Mouse (Mus musculus) kidney, adult 2 months (tissue): ENCODE measurements around the gene Add1. TPM values are rescaled to one million over a fixed set of nuclear protein-coding genes. Genes with fewer than 3 reads are reported as not detected.

ENCODE experiments used
- DNase-seq: peaks from one replicate; pipeline ENCODE4 v3.0.0; 2021
- H3K27ac ChIP-seq: fragments of 200-500 bp; 2 replicates; pipeline ENCODE4 v1.5.1; 2012; ENCODE audit warnings: low read depth, low read length, control low read depth, inconsistent platforms; ENCODE audit not compliant: insufficient read depth
- H3K27me3 ChIP-seq: fragments of 200-500 bp; replicated peaks from 2 replicates; pipeline ENCODE4 v1.6.1; 2012; ENCODE audit warnings: mild to moderate bottlenecking, moderate library complexity, low read length, inconsistent platforms; ENCODE audit not compliant: control insufficient read depth, insufficient read depth
- H3K36me3 ChIP-seq: fragments of 200-500 bp; 2 replicates; pipeline ENCODE4 v1.6.1; 2012; ENCODE audit warnings: mild to moderate bottlenecking, moderate library complexity, low read length, inconsistent platforms; ENCODE audit not compliant: control insufficient read depth, insufficient read depth
- H3K4me1 ChIP-seq: fragments of 200-500 bp; 2 replicates; pipeline ENCODE4 v1.6.1; 2011; ENCODE audit warnings: low read length; ENCODE audit not compliant: control insufficient read depth, insufficient read depth
- H3K4me3 ChIP-seq: fragments of 200-500 bp; 2 replicates; pipeline ENCODE4 v1.5.1; 2011; ENCODE audit warnings: mild to moderate bottlenecking, low read depth, low read length, control low read depth; ENCODE audit not compliant: insufficient read depth
- CTCF ChIP-seq: fragments of 200-500 bp; conservative IDR thresholded peaks from 2 replicates; pipeline ENCODE4 v1.5.1; 2011; ENCODE audit warnings: low read depth, mild to moderate bottlenecking, control low read depth, low read length, moderate library complexity, mixed read lengths; ENCODE audit not compliant: insufficient read depth, insufficient read length
- POLR2A ChIP-seq: fragments of 200-500 bp; IDR thresholded peaks from one replicate; pipeline ENCODE4 v1.6.1; 2011; ENCODE audit warnings: low read depth, low read length, control low read depth
- WGBS: fragments of 180-500 bp; shearing (Covaris S2); methylation state at CpG from one replicate; pipeline ENCODE4 v1.1.7; 2018; 5-methylcytosine and 5-hydroxymethylcytosine counted together
- polyA plus RNA-seq: library from polyadenylated mRNA; depleted of rRNA; stranded (reverse); fragments of >200 nt; gene quantifications from 2 replicates; pipeline ENCODE4 v1.2.3, GENCODE M21; 2012

Gene Add1
- polyA plus RNA-seq, 1 experiment: 129 TPM

DNA sequence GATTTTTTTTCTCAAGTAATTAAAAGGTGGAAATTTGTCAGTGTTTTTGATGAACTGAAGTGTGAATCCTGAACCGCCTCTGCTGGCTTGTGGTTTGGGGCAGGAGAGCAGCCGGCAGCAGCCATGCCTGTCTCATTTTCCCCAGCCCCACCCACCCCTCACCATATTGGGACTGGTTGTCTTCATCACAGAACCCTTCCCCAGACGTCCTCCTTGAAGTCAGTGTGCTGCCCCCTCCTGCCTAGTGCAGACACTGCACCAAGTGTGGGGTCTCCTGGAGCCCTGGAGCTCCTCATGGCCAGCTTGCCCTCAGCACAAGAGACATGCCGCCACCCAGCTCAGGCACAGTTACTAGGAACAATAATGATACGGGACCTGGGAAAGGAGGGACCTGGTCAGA, 34.9 kb upstream of the Add1 start:
- DNase-seq: peak; percentile 24
- TF ChIP-seq POLR2A: no peak
- TF ChIP-seq CTCF: peak; percentile 50
- no peaks in the 10 kb centered on the region for H3K27me3 ChIP-seq
- no peak overlapping the region for H3K4me3 ChIP-seq
- no peaks in the 10 kb centered on the region for H3K36me3 ChIP-seq
- no peak overlapping the region for H3K27ac ChIP-seq
- WGBS: 37% methylated on average over 5 of the region's 5 CpGs
- peaks cover 8% of the 10 kb centered on the region; the same call in 1 of the 2 replicates for H3K4me1 ChIP-seq

DNA sequence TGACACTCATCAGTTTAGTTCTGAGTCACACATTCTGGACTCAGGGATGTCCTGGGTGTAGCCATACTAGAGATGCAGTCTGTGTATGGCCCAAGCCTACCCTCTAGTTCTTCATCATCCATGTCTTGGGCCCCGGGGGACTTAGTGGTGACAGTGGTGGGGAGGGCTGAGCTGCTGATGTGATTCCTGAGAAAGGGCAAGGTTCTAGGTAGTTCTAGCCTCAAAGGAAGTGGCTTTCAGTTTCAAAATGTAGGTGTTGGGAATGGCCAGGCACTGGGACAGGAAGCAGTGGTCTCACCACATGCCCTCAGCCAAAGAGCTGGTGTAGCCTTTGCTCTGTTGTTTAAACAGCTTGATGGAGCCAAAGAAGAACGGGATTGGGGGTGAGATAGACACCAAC, 34.3 kb upstream of the Add1 start:
- Histone ChIP-seq H3K27me3 (no peaks in the 10 kb centered on the region), H3K4me3 (no peak overlapping the region), H3K36me3 (no peaks in the 10 kb centered on the region), H3K27ac (no peak overlapping the region), H3K4me1 (peaks cover 8% of the 10 kb centered on the region; the same call in 1 of the 2 replicates)
- WGBS: 92% methylated on average over 2 of the region's 2 CpGs
- TF ChIP-seq CTCF: no peak
- no peak for TF ChIP-seq POLR2A
- DNase-seq: no peak

- H3K4me1 ChIP-seq: no peaks in the 10 kb centered on the region
- no peak overlapping the region for H3K4me3 ChIP-seq
- TF ChIP-seq POLR2A (no peak), CTCF (no peak)
- DNase-seq: no peak
- 86% methylated on average over 1 of the region's 1 CpGs for WGBS
- no peak overlapping the region for H3K27ac ChIP-seq
- no peaks in the 10 kb centered on the region for H3K36me3 ChIP-seq
- H3K27me3 ChIP-seq: no peaks in the 10 kb centered on the region
These were observed 31.3 kb upstream of the Add1 start for GRCm38 (mm10) chr5:34542166-34542565.

DNA sequence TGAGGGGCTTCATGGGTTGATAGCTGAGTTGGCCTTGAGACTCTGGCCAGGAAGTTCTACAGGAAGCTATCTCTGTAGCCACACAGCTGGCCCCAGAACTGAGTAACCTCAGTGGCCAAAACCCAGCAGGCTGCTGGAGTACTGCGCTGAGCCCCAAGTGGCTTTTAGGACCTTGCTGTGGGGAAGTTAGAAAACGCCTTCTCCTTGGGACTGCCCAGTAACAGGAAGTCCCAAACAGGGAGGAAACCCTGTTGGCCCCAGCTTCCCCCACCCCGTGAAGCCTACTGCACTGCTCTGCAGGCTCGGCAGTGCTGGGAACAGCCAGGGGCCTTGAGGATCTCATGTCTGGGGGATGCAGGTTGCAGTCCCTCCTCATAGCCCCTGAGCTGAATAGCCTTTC, 30.4 kb upstream of the Add1 start:
- Histone ChIP-seq H3K4me3 (no peak overlapping the region), H3K36me3 (no peaks in the 10 kb centered on the region), H3K27ac (no peak overlapping the region), H3K27me3 (no peaks in the 10 kb centered on the region), H3K4me1 (no peaks in the 10 kb centered on the region)
- 59% methylated on average over 4 of the region's 4 CpGs for WGBS
- TF ChIP-seq POLR2A (no peak), CTCF (no peak)
- DNase-seq: peak; percentile 10

- Histone ChIP-seq H3K36me3 (no peaks in the 10 kb centered on the region), H3K27me3 (no peaks in the 10 kb centered on the region), H3K4me3 (no peak overlapping the region), H3K4me1 (0 out of 2 replicates have a peak, but pooled peaks cover 3% of the 10 kb centered on the region), H3K27ac (no peak overlapping the region)
- TF ChIP-seq POLR2A (no peak), CTCF (peak; percentile 67)
- peak; percentile 60 for DNase-seq
These were observed 26.1 kb upstream of the Add1 start for GRCm38 (mm10) chr5:34547410-34547809.

- no peak for TF ChIP-seq POLR2A
- no peak for TF ChIP-seq CTCF
- Histone ChIP-seq H3K4me3 (peak overlapping the region; percentile 66), H3K27ac (no peak overlapping the region), H3K27me3 (no peaks in the 10 kb centered on the region), H3K36me3 (no peaks in the 10 kb centered on the region), H3K4me1 (0 out of 2 replicates have a peak, but pooled peaks cover 3% of the 10 kb centered on the region)
- DNase-seq: no peak
- WGBS: 20% methylated on average over 8 of the region's 8 CpGs
These were observed 24.4 kb upstream of the Add1 start for GRCm38 (mm10) chr5:34549135-34549482.

DNA sequence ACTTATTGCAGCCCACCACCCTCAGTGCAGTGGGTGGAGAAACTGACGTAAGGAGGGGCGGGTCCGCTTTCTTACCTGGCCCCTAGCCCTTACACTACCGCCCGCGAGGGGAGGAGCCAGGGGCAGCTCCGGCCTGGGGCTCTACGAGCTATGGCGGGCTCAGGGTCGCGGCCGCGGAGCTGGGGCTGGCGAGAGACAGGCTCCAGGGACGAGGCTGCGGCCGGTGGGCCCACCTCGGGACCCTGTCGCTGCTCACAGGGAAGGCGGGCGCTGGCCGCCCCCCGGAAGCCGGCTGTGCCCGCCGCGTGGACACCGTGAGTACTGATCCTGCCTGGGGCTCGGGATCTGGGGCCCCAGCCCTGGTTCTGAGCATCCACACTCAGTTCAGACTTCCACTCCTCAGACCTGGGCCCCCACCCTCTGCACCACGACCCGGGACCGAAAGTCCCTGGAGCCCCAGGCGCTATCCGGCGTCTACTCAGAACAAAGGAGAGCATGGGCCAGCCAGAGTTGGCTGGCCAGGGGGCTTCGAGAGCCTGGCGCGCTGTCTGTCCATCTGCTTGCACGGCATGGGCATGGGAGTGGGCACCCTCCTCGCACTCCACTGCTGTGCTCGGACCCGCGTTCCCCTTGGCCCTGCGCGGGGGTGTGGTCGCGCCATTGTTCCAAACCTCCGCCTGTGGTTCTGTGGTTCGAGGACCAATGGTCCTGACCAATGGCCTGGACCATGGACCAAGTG, 23.8 kb upstream of the Add1 start:
- no peaks in the 10 kb centered on the region for H3K27me3 ChIP-seq
- no peak overlapping the region for H3K27ac ChIP-seq
- peak; percentile 31 for DNase-seq
- no peak for TF ChIP-seq POLR2A
- 0 out of 2 replicates have a peak, but pooled peaks cover 3% of the 10 kb centered on the region for H3K4me1 ChIP-seq
- H3K4me3 ChIP-seq: peak overlapping the region; percentile 66
- 5% methylated on average over 49 of the region's 49 CpGs for WGBS
- no peaks in the 10 kb centered on the region for H3K36me3 ChIP-seq
